Mouse (Mus musculus) cerebellum, adult 2 months (tissue): ENCODE results near the gene Tsc22d1. TPM values are rescaled to one million over a fixed set of nuclear protein-coding genes. Genes with fewer than 3 reads are reported as not detected.

ENCODE experiments used
- DNase-seq, 2 experiments: peaks; one replicate each; pipeline ENCODE4 v3.0.0; 2021
- H3K27ac ChIP-seq: fragments of 200-500 bp; 2 replicates; pipeline ENCODE4 v1.5.1; 2012; ENCODE audit warnings: low read length, control low read depth, inconsistent platforms; ENCODE audit not compliant: insufficient read depth
- H3K27me3 ChIP-seq: fragments of 200-500 bp; 2 replicates; pipeline ENCODE4 v1.6.1; 2012; ENCODE audit warnings: inconsistent platforms, mild to moderate bottlenecking, low read length, moderate library complexity; ENCODE audit not compliant: control insufficient read depth, insufficient read depth
- H3K4me1 ChIP-seq: fragments of 200-500 bp; 2 replicates; pipeline ENCODE4 v1.6.1; 2011; ENCODE audit warnings: low read length; ENCODE audit not compliant: control insufficient read depth, insufficient read depth
- H3K4me3 ChIP-seq: fragments of 200-500 bp; replicated peaks from 2 replicates; pipeline ENCODE3; 2011; ENCODE audit warnings: mild to moderate bottlenecking, low read depth, low read length, control low read depth; ENCODE audit not compliant: insufficient read depth
- CTCF ChIP-seq: fragments of 200-500 bp; IDR thresholded peaks from 2 replicates; pipeline ENCODE4 v1.5.1; 2011; ENCODE audit warnings: low read depth, mild to moderate bottlenecking, control low read depth, low read length, moderate library complexity, borderline replicate concordance; ENCODE audit not compliant: insufficient read depth
- POLR2A ChIP-seq: fragments of 200-500 bp; IDR thresholded peaks from 2 replicates; pipeline ENCODE4 v1.6.1; 2011; ENCODE audit warnings: low read length, control low read depth, borderline replicate concordance; ENCODE audit not compliant: insufficient read depth
- WGBS: fragments of 180-500 bp; shearing (Covaris S2); methylation state at CpG from one replicate; pipeline ENCODE4 v1.1.7; 2018; 5-methylcytosine and 5-hydroxymethylcytosine counted together
- polyA plus RNA-seq: library from polyadenylated mRNA; depleted of rRNA; stranded (reverse); fragments of >200 nt; gene quantifications from 2 replicates; pipeline ENCODE4 v1.2.3, GENCODE M21; 2012

Gene Tsc22d1
- polyA plus RNA-seq, 1 experiment: 362 TPM

DNA sequence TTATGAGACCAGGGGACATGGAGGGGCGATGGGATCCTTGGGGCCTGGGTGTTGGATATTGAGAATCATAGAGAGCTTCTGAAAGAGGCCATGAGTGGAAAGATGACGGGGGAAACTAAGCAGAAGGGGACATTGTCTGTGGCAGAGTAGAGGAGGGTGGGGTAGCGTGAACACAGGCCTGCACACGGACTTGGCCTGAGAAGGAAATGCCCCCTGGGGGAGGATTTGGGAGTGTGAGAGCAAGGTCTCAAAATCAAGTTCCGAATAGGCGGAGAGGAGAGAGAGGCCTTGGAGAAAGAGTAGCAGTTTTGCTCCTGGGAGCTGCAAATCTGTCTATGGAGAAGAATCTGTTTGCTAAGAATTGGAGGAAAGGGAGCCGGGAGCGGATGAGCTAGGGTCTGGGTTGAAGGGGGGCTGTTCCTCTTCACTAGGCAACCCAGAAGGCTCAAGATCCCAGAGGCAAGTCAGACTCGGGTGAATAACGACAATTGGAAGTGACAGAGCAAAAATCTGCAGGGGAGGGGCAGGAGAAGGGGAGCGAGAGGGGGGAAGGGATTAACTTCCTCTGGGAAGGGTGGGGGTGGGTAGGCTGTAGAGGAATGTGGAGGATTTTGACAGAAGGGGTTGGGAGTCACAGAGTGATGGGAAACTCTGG, 98.8 kb downstream of the Tsc22d1 start:
- no peak for TF ChIP-seq POLR2A
- no peak for TF ChIP-seq CTCF
- DNase-seq: no peak
- 48% methylated on average over 11 of the region's 11 CpGs for WGBS
- Histone ChIP-seq H3K27me3 (no peaks in the 10 kb centered on the region), H3K4me3 (no peak overlapping the region), H3K27ac (no peak overlapping the region), H3K4me1 (no peaks in the 10 kb centered on the region)

DNA sequence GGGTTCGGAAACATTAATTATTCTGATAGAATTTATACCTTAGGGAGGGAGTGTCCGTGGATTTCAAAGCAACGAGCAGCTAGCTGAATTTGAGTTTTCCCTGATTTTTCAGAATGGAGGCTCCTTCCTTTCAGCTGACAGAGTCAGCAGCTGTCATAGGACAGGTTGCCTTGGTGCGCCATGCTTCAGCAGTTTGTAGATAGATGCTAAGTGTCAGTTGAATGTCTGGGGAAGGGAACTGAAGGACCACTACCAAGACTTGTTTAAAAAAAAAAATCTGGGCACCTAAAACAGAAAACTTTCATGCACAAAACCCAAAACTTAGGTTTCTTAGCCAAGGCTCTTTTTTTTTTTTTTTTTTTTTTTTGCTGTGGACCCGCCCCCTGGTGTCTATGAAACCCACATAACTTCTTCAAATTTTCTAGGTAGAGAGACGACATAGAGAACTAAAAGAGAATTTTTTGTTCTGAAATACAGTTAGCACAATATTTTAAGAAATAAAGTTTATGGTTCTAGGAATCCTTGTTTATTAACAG, 99.4 kb downstream of the Tsc22d1 start:
- no peak for DNase-seq
- H3K27me3 ChIP-seq: no peaks in the 10 kb centered on the region
- H3K4me3 ChIP-seq: no peak overlapping the region
- 68% methylated on average over 6 of the region's 6 CpGs for WGBS
- TF ChIP-seq POLR2A: no peak
- TF ChIP-seq CTCF: no peak
- no peak overlapping the region for H3K27ac ChIP-seq
- no peaks in the 10 kb centered on the region for H3K4me1 ChIP-seq

DNA sequence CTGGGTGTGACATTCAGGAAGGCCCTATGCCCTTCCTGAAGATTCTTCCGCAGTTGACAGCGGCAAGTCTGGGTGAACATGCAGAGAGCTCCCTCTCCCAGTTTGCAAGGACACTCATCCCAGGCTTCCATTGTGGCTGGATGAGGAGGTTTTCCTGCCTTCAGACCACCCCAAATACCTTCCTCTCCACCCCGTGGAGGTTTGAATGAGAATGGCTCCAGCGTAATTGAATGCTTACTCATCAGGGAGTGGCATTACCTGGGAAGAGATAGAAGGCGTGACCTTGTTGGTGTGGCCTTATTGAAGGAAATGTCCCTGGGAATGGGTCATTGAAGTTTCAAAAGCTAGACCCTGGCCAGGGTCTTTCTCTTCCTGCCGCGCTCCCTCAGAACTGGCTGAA, 100.9 kb downstream of the Tsc22d1 start:
- DNase-seq: no peak
- 88% methylated on average over 7 of the region's 7 CpGs for WGBS
- TF ChIP-seq POLR2A (no peak), CTCF (no peak)
- H3K4me1 ChIP-seq: no peaks in the 10 kb centered on the region
- no peak overlapping the region for H3K27ac ChIP-seq
- H3K4me3 ChIP-seq: no peak overlapping the region
- no peaks in the 10 kb centered on the region for H3K27me3 ChIP-seq

- Histone ChIP-seq H3K27me3 (no peaks in the 10 kb centered on the region), H3K27ac (no peak overlapping the region), H3K4me3 (no peak overlapping the region), H3K4me1 (no peaks in the 10 kb centered on the region)
- no peak for DNase-seq
- WGBS: 83% methylated on average over 5 of the region's 5 CpGs
- TF ChIP-seq POLR2A: no peak
- no peak for TF ChIP-seq CTCF
Measured at GRCm38 (mm10) chr14:76518217-76518616, 103.5 kb downstream of the Tsc22d1 start.

- H3K4me3 ChIP-seq: no peak overlapping the region
- DNase-seq: no peak
- 56% methylated on average over 4 of the region's 4 CpGs for WGBS
- no peaks in the 10 kb centered on the region for H3K4me1 ChIP-seq
- H3K27me3 ChIP-seq: no peaks in the 10 kb centered on the region
- no peak overlapping the region for H3K27ac ChIP-seq
- TF ChIP-seq POLR2A (no peak), CTCF (no peak)
Measured at GRCm38 (mm10) chr14:76520606-76521005, 105.8 kb downstream of the Tsc22d1 start.

DNA sequence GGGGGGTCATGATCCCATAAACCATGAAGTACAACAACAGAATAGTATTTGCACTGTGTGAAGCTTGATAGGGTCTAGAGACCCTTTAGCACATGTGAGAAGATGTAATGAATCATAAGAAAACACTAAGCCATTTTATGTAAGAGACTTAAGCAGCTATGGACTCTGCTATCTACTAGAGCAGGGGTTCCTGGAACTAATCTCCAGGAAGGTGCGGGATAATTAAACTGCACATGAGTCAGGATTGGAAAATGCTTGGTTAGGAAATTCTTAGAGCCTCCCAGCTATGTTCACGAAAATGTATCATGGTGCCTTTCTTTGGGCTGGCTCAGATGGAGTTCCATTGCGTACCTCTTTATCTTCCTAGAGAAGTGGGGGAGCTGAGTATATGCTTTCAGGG, 106.5 kb downstream of the Tsc22d1 start:
- no peak overlapping the region for H3K4me3 ChIP-seq
- WGBS: 97% methylated on average over 3 of the region's 3 CpGs
- H3K27me3 ChIP-seq: no peaks in the 10 kb centered on the region
- H3K4me1 ChIP-seq: no peaks in the 10 kb centered on the region
- TF ChIP-seq POLR2A: no peak
- no peak overlapping the region for H3K27ac ChIP-seq
- no peak for DNase-seq

DNA sequence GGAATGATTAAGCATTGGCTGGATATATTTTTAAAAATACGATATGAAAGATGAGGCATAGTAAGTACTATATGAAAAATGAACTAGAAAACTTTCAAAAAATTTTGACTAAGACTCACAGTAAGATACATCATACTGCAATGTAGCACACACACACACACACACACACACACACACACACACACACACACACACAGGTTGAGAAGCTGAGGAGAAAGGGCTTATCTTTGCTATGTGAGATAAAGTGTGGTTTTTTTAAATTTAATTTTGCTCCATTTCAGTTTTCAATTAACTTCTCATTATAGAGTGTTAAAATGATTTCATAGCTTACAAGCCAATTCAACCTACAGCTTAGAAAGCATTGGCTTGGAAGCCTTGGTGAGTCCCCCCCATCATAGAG, 108.6 kb downstream of the Tsc22d1 start:
- no peak for DNase-seq
- 100% methylated on average over 1 of the region's 1 CpGs for WGBS

DNA sequence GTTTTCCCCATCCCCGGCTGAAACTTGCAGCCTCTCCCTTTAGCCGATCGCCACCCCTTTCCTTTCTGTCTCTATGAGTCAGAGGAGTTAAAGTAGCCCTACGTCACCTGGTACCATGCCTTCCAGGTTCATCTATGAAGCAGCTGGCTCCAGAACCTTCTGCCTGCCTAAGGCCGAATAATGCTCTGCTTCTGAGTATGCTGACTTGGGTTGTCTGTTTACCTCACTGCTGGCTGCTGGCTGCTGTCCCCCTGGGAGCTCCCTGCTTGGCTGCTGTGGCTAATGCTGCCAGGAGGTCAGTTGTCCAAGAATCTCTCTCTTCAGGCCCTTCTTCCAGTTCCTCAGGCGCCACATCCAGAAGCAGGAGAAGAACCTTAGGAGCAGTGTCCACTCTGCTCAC, 111.7 kb downstream of the Tsc22d1 start:
- Histone ChIP-seq H3K4me1 (peaks cover 10% of the 10 kb centered on the region), H3K27me3 (no peaks in the 10 kb centered on the region), H3K4me3 (no peak overlapping the region), H3K27ac (no peak overlapping the region)
- no peak for DNase-seq
- 90% methylated on average over 6 of the region's 6 CpGs for WGBS
- TF ChIP-seq CTCF: no peak
- TF ChIP-seq POLR2A: no peak

More for the DNA sequence above, 108.6 kb downstream of the Tsc22d1 start:
- no peaks in the 10 kb centered on the region for H3K27me3 ChIP-seq
- peaks cover 7% of the 10 kb centered on the region for H3K4me1 ChIP-seq
- TF ChIP-seq CTCF (no peak), POLR2A (no peak)
- no peak overlapping the region for H3K4me3 ChIP-seq
- no peak overlapping the region for H3K27ac ChIP-seq
